Mouse (Mus musculus) heart, embryonic 12.5 days (tissue): ENCODE results near the gene Kif5a. TPM values are rescaled to one million over a fixed set of nuclear protein-coding genes. Genes with fewer than 3 reads are reported as not detected.
A peak's percentile ranks its signal among the peaks of the same experiment; 100 is the strongest.

ENCODE experiments used
- ATAC-seq: fragments of 200-750 bp; cut with Nextera tagmentation; 2 replicates; pipeline ENCODE4 v1.8.0; 2017; ENCODE audit warnings: moderate TSS enrichment, moderate library complexity; ENCODE audit not compliant: insufficient number of reproducible peaks, low FRiP score
- H3K27ac ChIP-seq: fragments of 300-500 bp; sonication (generic); 2 replicates; pipeline ENCODE4 v1.5.1; 2016; ENCODE audit warnings: mild to moderate bottlenecking, moderate library complexity; ENCODE audit not compliant: poor library complexity, severe bottlenecking
- H3K27me3 ChIP-seq: fragments of 300-500 bp; sonication (generic); replicated peaks from 2 replicates; pipeline ENCODE4 v1.6.1; 2016; ENCODE audit warnings: mild to moderate bottlenecking, moderate library complexity
- H3K36me3 ChIP-seq: fragments of 300-500 bp; sonication (generic); 2 replicates; pipeline ENCODE4 v1.6.1; 2016; ENCODE audit warnings: mild to moderate bottlenecking, moderate library complexity
- H3K4me1 ChIP-seq: fragments of 300-500 bp; sonication (generic); replicated peaks from 2 replicates; pipeline ENCODE4 v1.6.1; 2016; ENCODE audit warnings: mild to moderate bottlenecking
- H3K4me2 ChIP-seq: fragments of 300-500 bp; sonication (generic); 2 replicates; pipeline ENCODE4 v1.6.1; 2016; ENCODE audit warnings: mild to moderate bottlenecking, moderate library complexity
- H3K4me3 ChIP-seq: fragments of 300-500 bp; sonication (generic); 2 replicates; pipeline ENCODE4 v1.5.1; 2016; ENCODE audit warnings: mild to moderate bottlenecking
- H3K9ac ChIP-seq: fragments of 300-500 bp; sonication (generic); 2 replicates; pipeline ENCODE4 v1.6.1; 2016; ENCODE audit warnings: mild to moderate bottlenecking, moderate library complexity
- H3K9me3 ChIP-seq: fragments of 300-500 bp; sonication (generic); replicated peaks from 2 replicates; pipeline ENCODE4 v1.6.1; 2016; ENCODE audit warnings: mild to moderate bottlenecking, moderate library complexity
- WGBS: fragments of 180-500 bp; shearing (Covaris S2); methylation state at CpG from one replicate; pipeline ENCODE4 v1.1.7; 2016; 5-methylcytosine and 5-hydroxymethylcytosine counted together
- polyA plus RNA-seq: library from polyadenylated mRNA; unstranded; fragments of >200 nt; fragmentation: Nextera tagmentation; extraction: Ambion mirVana; gene quantifications from 2 replicates; pipeline ENCODE4 v1.2.1, GENCODE M21; 2016

The Kif5a gene
- polyA plus RNA-seq, 1 experiment from 2014 or later = 0.79 TPM

GRCm38 (mm10) chr10:127261706-127262547, 1.2 kb downstream of the Kif5a start:
- H3K4me2 ChIP-seq = peak overlapping the region; percentile 81; the same call in 1 of the 2 replicates
- H3K27ac ChIP-seq = no peak overlapping the region

GRCm38 (mm10) chr10:127258489-127258888, 4.7 kb downstream of the Kif5a start:
- Histone ChIP-seq H3K4me3 (no peak overlapping the region), H3K27ac (no peak overlapping the region), H3K9ac (no peak overlapping the region), H3K27me3 (peaks cover 42% of the 10 kb centered on the region), H3K4me1 (peaks cover 8% of the 10 kb centered on the region), H3K9me3 (no peaks in the 10 kb centered on the region), H3K4me2 (no peak overlapping the region), H3K36me3 (no peaks in the 10 kb centered on the region)
- 73% methylated on average over 8 of the region's 8 CpGs for WGBS
- ATAC-seq = no peak

More at GRCm38 (mm10) chr10:127261706-127262547, 1.2 kb downstream of the Kif5a start:
- H3K36me3 ChIP-seq = no peaks in the 10 kb centered on the region
- ATAC-seq = no peak
- WGBS = 59% methylated on average over 15 of the region's 15 CpGs
- 0 out of 2 replicates have a peak overlapping the region, but pooled peaks have one; percentile 62 for H3K9ac ChIP-seq
- peak overlapping the region; percentile 50; the same call in 1 of the 2 replicates for H3K4me3 ChIP-seq
- peaks cover 57% of the 10 kb centered on the region for H3K27me3 ChIP-seq
- no peaks in the 10 kb centered on the region for H3K9me3 ChIP-seq
- peaks cover 10% of the 10 kb centered on the region for H3K4me1 ChIP-seq

- WGBS = 70% methylated on average over 6 of the region's 6 CpGs
Measured at GRCm38 (mm10) chr10:127257790-127258189, 5.4 kb downstream of the Kif5a start.

GRCm38 (mm10) chr10:127255625-127256345, 7.4 kb downstream of the Kif5a start:
- 16% methylated on average over 14 of the region's 14 CpGs for WGBS
- peak overlapping the region; percentile 28; the same call in 1 of the 2 replicates for H3K4me2 ChIP-seq
- H3K9me3 ChIP-seq = no peaks in the 10 kb centered on the region
- H3K27ac ChIP-seq = no peak overlapping the region
- no peaks in the 10 kb centered on the region for H3K36me3 ChIP-seq
- peaks cover 15% of the 10 kb centered on the region for H3K27me3 ChIP-seq
- H3K9ac ChIP-seq = no peak overlapping the region
- peak; percentile 79 for ATAC-seq
- H3K4me1 ChIP-seq = no peaks in the 10 kb centered on the region
- H3K4me3 ChIP-seq = no peak overlapping the region

More at GRCm38 (mm10) chr10:127257790-127258189, 5.4 kb downstream of the Kif5a start:
- H3K27ac ChIP-seq = no peak overlapping the region
- no peak for ATAC-seq
- H3K36me3 ChIP-seq = no peaks in the 10 kb centered on the region
- no peak overlapping the region for H3K4me2 ChIP-seq
- H3K4me1 ChIP-seq = peaks cover 2% of the 10 kb centered on the region
- peaks cover 35% of the 10 kb centered on the region for H3K27me3 ChIP-seq
- no peak overlapping the region for H3K9ac ChIP-seq
- H3K9me3 ChIP-seq = no peaks in the 10 kb centered on the region
- H3K4me3 ChIP-seq = no peak overlapping the region

GRCm38 (mm10) chr10:127250810-127251209, 12.3 kb downstream of the Kif5a start:
- H3K36me3 ChIP-seq = no peaks in the 10 kb centered on the region
- no peak overlapping the region for H3K9ac ChIP-seq
- 80% methylated on average over 5 of the region's 5 CpGs for WGBS
- no peaks in the 10 kb centered on the region for H3K4me1 ChIP-seq
- ATAC-seq = no peak
- no peaks in the 10 kb centered on the region for H3K9me3 ChIP-seq
- no peak overlapping the region for H3K27ac ChIP-seq
- no peak overlapping the region for H3K4me2 ChIP-seq
- 0 out of 2 replicates have a peak, but pooled peaks cover 3% of the 10 kb centered on the region for H3K27me3 ChIP-seq
- no peak overlapping the region for H3K4me3 ChIP-seq

- Histone ChIP-seq H3K4me2 (no peak overlapping the region), H3K27me3 (peaks cover 50% of the 10 kb centered on the region), H3K4me1 (0 out of 2 replicates have a peak, but pooled peaks cover 4% of the 10 kb centered on the region), H3K27ac (no peak overlapping the region), H3K36me3 (no peaks in the 10 kb centered on the region), H3K4me3 (no peak overlapping the region), H3K9me3 (no peaks in the 10 kb centered on the region), H3K9ac (no peak overlapping the region)
- WGBS = 59% methylated on average over 18 of the region's 18 CpGs
- no peak for ATAC-seq
Measured at GRCm38 (mm10) chr10:127238241-127238824, 24.8 kb downstream of the Kif5a start.

- H3K4me3 ChIP-seq = no peak overlapping the region
- H3K27me3 ChIP-seq = peaks cover 51% of the 10 kb centered on the region
- H3K4me2 ChIP-seq = no peak overlapping the region
- no peaks in the 10 kb centered on the region for H3K9me3 ChIP-seq
- H3K27ac ChIP-seq = no peak overlapping the region
- H3K36me3 ChIP-seq = no peaks in the 10 kb centered on the region
- ATAC-seq = no peak
- 0 out of 2 replicates have a peak, but pooled peaks cover 4% of the 10 kb centered on the region for H3K4me1 ChIP-seq
- no peak overlapping the region for H3K9ac ChIP-seq
- 45% methylated on average over 9 of the region's 9 CpGs for WGBS
Measured at GRCm38 (mm10) chr10:127236541-127236940, 26.6 kb downstream of the Kif5a start.

- no peak for ATAC-seq
- no peak overlapping the region for H3K4me2 ChIP-seq
- H3K27ac ChIP-seq = no peak overlapping the region
- no peaks in the 10 kb centered on the region for H3K4me1 ChIP-seq
- H3K4me3 ChIP-seq = no peak overlapping the region
- peaks cover 51% of the 10 kb centered on the region for H3K27me3 ChIP-seq
- 70% methylated on average over 9 of the region's 9 CpGs for WGBS
- H3K9ac ChIP-seq = no peak overlapping the region
- no peaks in the 10 kb centered on the region for H3K36me3 ChIP-seq
- no peaks in the 10 kb centered on the region for H3K9me3 ChIP-seq
Measured at GRCm38 (mm10) chr10:127233141-127233540, 30.0 kb downstream of the Kif5a start.

GRCm38 (mm10) chr10:127231741-127232140, 31.4 kb downstream of the Kif5a start:
- H3K4me1 ChIP-seq = no peaks in the 10 kb centered on the region
- no peak for ATAC-seq
- H3K9ac ChIP-seq = no peak overlapping the region
- no peaks in the 10 kb centered on the region for H3K36me3 ChIP-seq
- no peak overlapping the region for H3K27ac ChIP-seq
- H3K4me2 ChIP-seq = no peak overlapping the region
- H3K4me3 ChIP-seq = no peak overlapping the region
- WGBS = 77% methylated on average over 14 of the region's 14 CpGs
- H3K27me3 ChIP-seq = peaks cover 46% of the 10 kb centered on the region
- H3K9me3 ChIP-seq = no peaks in the 10 kb centered on the region

- Histone ChIP-seq H3K27me3 (peaks cover 40% of the 10 kb centered on the region), H3K4me1 (no peaks in the 10 kb centered on the region), H3K9me3 (no peaks in the 10 kb centered on the region), H3K4me3 (no peak overlapping the region), H3K9ac (no peak overlapping the region), H3K4me2 (no peak overlapping the region), H3K36me3 (no peaks in the 10 kb centered on the region), H3K27ac (no peak overlapping the region)
- ATAC-seq = no peak
- 75% methylated on average over 12 of the region's 12 CpGs for WGBS
Measured at GRCm38 (mm10) chr10:127230693-127231092, 32.5 kb downstream of the Kif5a start.

GRCm38 (mm10) chr10:127228897-127229296, 34.3 kb downstream of the Kif5a start:
- peaks cover 42% of the 10 kb centered on the region for H3K27me3 ChIP-seq

More at GRCm38 (mm10) chr10:127228897-127229296, 34.3 kb downstream of the Kif5a start:
- Histone ChIP-seq H3K36me3 (no peaks in the 10 kb centered on the region), H3K4me2 (no peak overlapping the region), H3K4me1 (no peaks in the 10 kb centered on the region), H3K27ac (no peak overlapping the region), H3K9me3 (no peaks in the 10 kb centered on the region), H3K9ac (no peak overlapping the region), H3K4me3 (no peak overlapping the region)
- 17% methylated on average over 4 of the region's 4 CpGs for WGBS
- ATAC-seq = peak; percentile 37; the same call in 1 of the 2 replicates
